Mouse (Mus musculus): ENCODE data around the gene Sox5. TPM values are rescaled to one million over a fixed set of nuclear protein-coding genes. Genes with fewer than 3 reads are reported as not detected.

Sox5 gene
- total and polyA plus RNA-seq, 2 experiments from 2014 or later: 2.1 to 3.2 TPM

DNA sequence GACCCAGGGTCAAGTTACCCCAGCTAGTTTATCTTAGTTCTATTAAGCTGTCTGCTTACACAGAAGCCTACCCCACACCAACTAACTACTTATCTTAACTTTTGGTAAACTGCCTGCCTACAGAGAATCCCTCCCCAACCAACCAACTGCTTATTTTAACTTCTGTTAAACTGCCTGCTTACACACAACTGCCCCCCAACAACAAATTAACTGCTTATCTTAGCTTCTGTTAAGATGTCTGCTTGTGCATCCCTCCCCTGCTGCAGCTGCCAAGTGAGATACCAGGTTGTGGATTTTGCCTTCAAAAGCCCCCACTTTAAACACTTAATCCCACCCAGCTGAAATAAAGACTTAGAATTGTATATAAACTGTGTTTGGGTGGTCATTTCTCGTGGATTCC, 215.9 kb downstream of the Sox5 start:
- H3K27ac ChIP-seq (ENCODE audit: low read depth): no peak overlapping the region
- H3K4me2 ChIP-seq (ENCODE audit: low read depth, low read length): no peak overlapping the region
- no peaks in the 10 kb centered on the region for H3K36me3 ChIP-seq (replicated peaks; ENCODE audit: control insufficient read depth, insufficient read depth, low read length)
- H3K9me3 ChIP-seq (replicated peaks; ENCODE audit: control insufficient read depth, low read length): no peaks in the 10 kb centered on the region
- WGBS: 79% methylated on average over 1 of the region's 1 CpGs
- H3K4me1 ChIP-seq (ENCODE audit: control insufficient read depth, insufficient read depth): no peaks in the 10 kb centered on the region
- no peak overlapping the region for H3K4me3 ChIP-seq (ENCODE audit: low read depth, low read length)
- no peak for ATAC-seq (ENCODE audit: insufficient read depth, low read depth)
- H3K9ac ChIP-seq (replicated peaks; ENCODE audit: low read depth, low read length): no peak overlapping the region
- no peaks in the 10 kb centered on the region for H3K27me3 ChIP-seq (ENCODE audit: control insufficient read depth, insufficient read depth, low read length)
- no peak for TF ChIP-seq EP300 (IDR thresholded peaks at IDR 0.05; ENCODE audit: low read depth)
- TF ChIP-seq CTCF (IDR thresholded peaks at IDR 0.05; ENCODE audit: low read depth): no peak
- DNase-seq (ENCODE audit: low spot score): no peak

DNA sequence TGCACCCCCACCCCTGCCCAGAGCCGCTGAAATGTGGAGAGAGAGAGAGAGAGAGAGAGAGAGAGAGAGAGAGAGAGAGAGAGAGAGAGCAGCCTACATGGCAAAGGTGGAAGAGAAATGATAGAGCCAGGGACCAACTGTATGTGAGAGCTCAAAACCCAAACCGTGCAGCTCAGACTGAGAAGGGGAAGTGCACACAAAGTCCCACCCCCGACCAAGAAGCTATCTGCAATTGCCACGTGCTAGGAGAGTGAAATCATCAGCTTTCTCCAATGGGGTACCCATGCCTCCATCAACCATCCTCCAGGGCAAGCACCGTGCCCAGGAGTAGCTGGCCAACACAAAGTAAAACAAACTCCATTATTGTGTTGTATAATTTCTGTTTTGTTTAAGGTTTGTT, 220.1 kb downstream of the Sox5 start:
- no peaks in the 10 kb centered on the region for H3K4me1 ChIP-seq (ENCODE audit: control insufficient read depth, insufficient read depth)
- no peak for TF ChIP-seq EP300 (IDR thresholded peaks at IDR 0.05; ENCODE audit: low read depth)
- no peak for TF ChIP-seq CTCF (IDR thresholded peaks at IDR 0.05; ENCODE audit: low read depth)
- ATAC-seq (ENCODE audit: insufficient read depth, low read depth) (no peak), DNase-seq (ENCODE audit: low spot score) (no peak)
- 54% methylated on average over 5 of the region's 5 CpGs for WGBS
- no peak overlapping the region for H3K4me2 ChIP-seq (ENCODE audit: low read depth, low read length)
- H3K27me3 ChIP-seq (ENCODE audit: control insufficient read depth, insufficient read depth, low read length): no peaks in the 10 kb centered on the region
- no peak overlapping the region for H3K9ac ChIP-seq (replicated peaks; ENCODE audit: low read depth, low read length)
- no peak overlapping the region for H3K27ac ChIP-seq (ENCODE audit: low read depth)
- no peaks in the 10 kb centered on the region for H3K36me3 ChIP-seq (replicated peaks; ENCODE audit: control insufficient read depth, insufficient read depth, low read length)
- H3K4me3 ChIP-seq (ENCODE audit: low read depth, low read length): no peak overlapping the region
- H3K9me3 ChIP-seq (replicated peaks; ENCODE audit: control insufficient read depth, low read length): no peaks in the 10 kb centered on the region

DNA sequence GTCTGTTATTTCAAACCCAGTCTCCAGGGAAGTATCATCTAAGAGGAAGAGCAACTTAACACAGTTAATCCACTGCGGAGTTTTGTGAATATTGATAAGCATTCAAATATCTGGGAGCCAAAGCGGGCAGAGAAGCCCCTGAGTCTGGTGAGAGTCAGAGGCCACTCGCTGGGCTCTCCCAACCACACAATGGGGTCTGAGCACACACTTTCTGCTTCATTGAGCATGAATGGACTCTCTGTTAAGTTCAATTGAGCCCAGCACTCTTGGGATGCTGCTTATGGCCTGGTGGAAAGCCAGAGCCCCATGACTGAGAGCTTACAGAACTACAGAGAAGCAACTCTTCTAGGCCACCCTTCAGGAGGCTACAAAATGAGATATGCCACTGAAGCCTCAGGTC, 221.6 kb downstream of the Sox5 start:
- no peak overlapping the region for H3K4me3 ChIP-seq (ENCODE audit: low read depth, low read length)
- no peaks in the 10 kb centered on the region for H3K9me3 ChIP-seq (replicated peaks; ENCODE audit: control insufficient read depth, low read length)
- H3K9ac ChIP-seq (replicated peaks; ENCODE audit: low read depth, low read length): no peak overlapping the region
- 84% methylated on average over 3 of the region's 3 CpGs for WGBS
- H3K27me3 ChIP-seq (ENCODE audit: control insufficient read depth, insufficient read depth, low read length): no peaks in the 10 kb centered on the region
- TF ChIP-seq EP300 (IDR thresholded peaks at IDR 0.05; ENCODE audit: low read depth) (no peak), CTCF (IDR thresholded peaks at IDR 0.05; ENCODE audit: low read depth) (no peak)
- no peaks in the 10 kb centered on the region for H3K36me3 ChIP-seq (replicated peaks; ENCODE audit: control insufficient read depth, insufficient read depth, low read length)
- H3K4me1 ChIP-seq (ENCODE audit: control insufficient read depth, insufficient read depth): no peaks in the 10 kb centered on the region
- no peak for ATAC-seq (ENCODE audit: insufficient read depth, low read depth)
- no peak for DNase-seq (ENCODE audit: low spot score)
- no peak overlapping the region for H3K4me2 ChIP-seq (ENCODE audit: low read depth, low read length)
- H3K27ac ChIP-seq (ENCODE audit: low read depth): no peak overlapping the region

DNA sequence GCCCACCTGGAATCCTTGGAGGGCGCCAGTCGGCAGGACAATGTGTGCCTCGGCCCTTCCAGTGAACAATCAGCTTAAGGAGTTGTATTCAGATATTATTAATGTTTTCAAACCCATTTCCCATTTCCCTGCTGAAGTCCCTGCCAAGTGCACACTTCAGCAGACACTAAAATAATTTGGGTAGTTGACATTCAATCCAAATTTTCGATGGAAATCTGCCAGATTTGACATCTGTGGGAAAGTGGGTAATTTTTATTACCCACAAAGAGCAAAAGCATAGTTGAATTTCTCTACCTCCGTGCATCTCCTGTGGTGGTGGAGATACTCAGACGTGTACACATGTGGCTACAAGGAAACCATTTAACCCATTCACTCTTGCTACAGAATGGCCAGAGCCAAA, 228.3 kb downstream of the Sox5 start:
- WGBS: 63% methylated on average over 6 of the region's 6 CpGs
- Histone ChIP-seq H3K36me3 (replicated peaks; ENCODE audit: control insufficient read depth, insufficient read depth, low read length) (no peaks in the 10 kb centered on the region), H3K4me2 (ENCODE audit: low read depth, low read length) (no peak overlapping the region), H3K4me1 (ENCODE audit: control insufficient read depth, insufficient read depth) (no peaks in the 10 kb centered on the region), H3K9me3 (replicated peaks; ENCODE audit: control insufficient read depth, low read length) (no peaks in the 10 kb centered on the region), H3K9ac (replicated peaks; ENCODE audit: low read depth, low read length) (no peak overlapping the region), H3K4me3 (ENCODE audit: low read depth, low read length) (no peak overlapping the region), H3K27me3 (ENCODE audit: control insufficient read depth, insufficient read depth, low read length) (no peaks in the 10 kb centered on the region), H3K27ac (ENCODE audit: low read depth) (no peak overlapping the region)
- no peak for TF ChIP-seq CTCF (IDR thresholded peaks at IDR 0.05; ENCODE audit: low read depth)
- no peak for TF ChIP-seq EP300 (IDR thresholded peaks at IDR 0.05; ENCODE audit: low read depth)
- no peak for DNase-seq (ENCODE audit: low spot score)
- no peak for ATAC-seq (ENCODE audit: insufficient read depth, low read depth)

DNA sequence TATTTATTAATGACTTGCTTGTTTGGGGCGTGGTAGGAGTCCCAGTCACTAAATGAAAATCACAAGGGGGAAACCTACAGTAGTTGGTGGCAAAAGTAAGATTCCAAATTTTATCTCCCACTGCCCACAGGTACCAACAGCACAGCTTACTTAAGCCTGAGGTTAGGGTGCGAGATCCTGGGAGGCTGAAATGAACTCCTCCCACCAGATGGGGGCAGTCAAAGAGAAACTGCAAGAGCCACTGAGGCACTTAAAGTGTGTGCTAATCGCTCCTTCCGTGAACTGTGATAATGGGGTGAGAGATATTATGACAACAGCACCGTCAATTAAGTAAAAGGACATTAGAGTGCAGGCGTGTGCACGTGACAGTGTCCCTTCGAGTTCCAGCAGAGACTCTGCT, 232.8 kb downstream of the Sox5 start:
- Histone ChIP-seq H3K9ac (replicated peaks; ENCODE audit: low read depth, low read length) (no peak overlapping the region), H3K9me3 (replicated peaks; ENCODE audit: control insufficient read depth, low read length) (0 out of 2 replicates have a peak, but pooled peaks cover 4% of the 10 kb centered on the region), H3K27ac (ENCODE audit: low read depth) (no peak overlapping the region), H3K4me3 (ENCODE audit: low read depth, low read length) (no peak overlapping the region), H3K4me1 (ENCODE audit: control insufficient read depth, insufficient read depth) (no peaks in the 10 kb centered on the region), H3K36me3 (replicated peaks; ENCODE audit: control insufficient read depth, insufficient read depth, low read length) (no peaks in the 10 kb centered on the region), H3K27me3 (ENCODE audit: control insufficient read depth, insufficient read depth, low read length) (no peaks in the 10 kb centered on the region), H3K4me2 (ENCODE audit: low read depth, low read length) (no peak overlapping the region)
- TF ChIP-seq EP300 (IDR thresholded peaks at IDR 0.05; ENCODE audit: low read depth) (no peak), CTCF (IDR thresholded peaks at IDR 0.05; ENCODE audit: low read depth) (no peak)
- DNase-seq (ENCODE audit: low spot score) (no peak), ATAC-seq (ENCODE audit: insufficient read depth, low read depth) (no peak)
- WGBS: 89% methylated on average over 8 of the region's 8 CpGs

DNA sequence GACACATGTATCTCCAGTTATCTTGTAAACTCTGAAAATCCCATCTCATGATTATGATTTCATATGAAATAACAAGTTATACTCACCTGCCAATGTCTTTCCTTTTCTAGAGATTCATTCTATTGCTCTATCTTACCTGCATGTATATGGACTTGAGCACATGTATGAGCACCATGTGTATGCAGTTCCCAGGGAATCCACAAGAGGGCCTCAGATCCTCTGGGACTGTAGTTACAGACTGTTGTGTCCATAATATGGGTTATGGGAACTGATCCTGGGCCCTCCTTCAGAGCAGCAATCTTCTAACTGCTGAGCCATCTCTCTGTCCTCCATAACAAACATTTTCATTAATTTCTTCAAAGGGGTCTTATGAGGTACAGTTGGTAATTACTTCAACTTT, 234.6 kb downstream of the Sox5 start:
- TF ChIP-seq CTCF (IDR thresholded peaks at IDR 0.05; ENCODE audit: low read depth): no peak
- no peak for TF ChIP-seq EP300 (IDR thresholded peaks at IDR 0.05; ENCODE audit: low read depth)
- DNase-seq (ENCODE audit: low spot score) (no peak), ATAC-seq (ENCODE audit: insufficient read depth, low read depth) (no peak)
- Histone ChIP-seq H3K36me3 (replicated peaks; ENCODE audit: control insufficient read depth, insufficient read depth, low read length) (no peaks in the 10 kb centered on the region), H3K4me1 (ENCODE audit: control insufficient read depth, insufficient read depth) (no peaks in the 10 kb centered on the region), H3K27ac (ENCODE audit: low read depth) (no peak overlapping the region), H3K9ac (replicated peaks; ENCODE audit: low read depth, low read length) (no peak overlapping the region), H3K4me2 (ENCODE audit: low read depth, low read length) (no peak overlapping the region), H3K27me3 (ENCODE audit: control insufficient read depth, insufficient read depth, low read length) (no peaks in the 10 kb centered on the region), H3K4me3 (ENCODE audit: low read depth, low read length) (no peak overlapping the region), H3K9me3 (replicated peaks; ENCODE audit: control insufficient read depth, low read length) (0 out of 2 replicates have a peak, but pooled peaks cover 4% of the 10 kb centered on the region)

Data from heart, postnatal 0 days (tissue).